Comparison of ENCODE assay signal across 16 mouse cellular contexts in the genomic region with DNA sequence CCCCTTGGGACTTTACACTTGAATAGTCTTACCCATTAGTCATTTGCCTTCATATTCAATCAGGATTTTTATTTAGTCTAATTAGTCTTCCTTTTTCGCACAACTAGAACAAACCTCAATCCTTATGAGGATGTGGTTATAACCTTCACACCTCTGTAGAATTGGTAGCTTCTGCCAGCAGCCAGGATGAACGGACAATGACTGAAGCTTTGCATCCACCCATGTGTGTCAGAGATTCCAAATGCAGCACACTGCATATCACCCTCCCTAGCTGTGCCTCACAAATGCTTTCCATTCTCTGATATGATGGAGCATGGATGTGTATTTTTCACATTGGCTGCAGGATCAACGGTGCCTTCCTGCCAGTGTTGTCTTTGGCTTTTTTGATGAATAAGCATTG.
A peak's percentile ranks its signal among the peaks of the same experiment; 100 is the strongest.
DNase-seq lines count a peak whose midpoint lies in the region; ATAC-seq lines count a peak whose summit lies in the region.
"Had no signal": no experiment of that assay in that cellular context is flagged by ENCODE, and none has a peak within 500 bp of the region (broad histone marks: within the 10 kb centered on the region; RNA-seq: fewer than 3 reads in every experiment).

No protein-coding gene starts in this region.

- H3K4me2 ChIP-seq in midbrain, embryonic 13.5 days (replicated peaks) = 0 out of 2 replicates have a peak overlapping the region, but pooled peaks have one; percentile 5
- H3K4me2 ChIP-seq in hindbrain, embryonic 12.5 days (replicated peaks) = no peak overlapping the region
- no peak overlapping the region for H3K4me2 ChIP-seq in midbrain, embryonic 15.5 days
- H3K4me2 ChIP-seq: embryonic facial prominence, embryonic 13.5 days; liver, embryonic 11.5 days had no signal

- no peak for DNase-seq in midbrain, embryonic 10.5 days (ENCODE audit: low spot score)
- no peak for DNase-seq in natural killer cell, adult 2 months (ENCODE audit: low spot score in 2 of 2)
- DNase-seq in left cerebral cortex, adult 11 months (ENCODE audit: low spot score) = no peak
- DNase-seq in lung, postnatal 14 days = no peak
- DNase-seq: adrenal gland, postnatal 10 days; cerebellum, postnatal 14 days; kidney, adult 11 months; lung, adult 18-20 months had no signal

- peaks cover 18% of the 10 kb centered on the region for H3K4me1 ChIP-seq in midbrain, embryonic 13.5 days (replicated peaks)
- H3K4me1 ChIP-seq in midbrain, embryonic 10.5 days = 0 out of 2 replicates have a peak, but pooled peaks cover 5% of the 10 kb centered on the region
- peaks cover 15% of the 10 kb centered on the region; the same call in 1 of the 2 replicates for H3K4me1 ChIP-seq in hindbrain, embryonic 12.5 days
- peaks cover 13% of the 10 kb centered on the region for H3K4me1 ChIP-seq in midbrain, embryonic 15.5 days
- H3K4me1 ChIP-seq: embryonic facial prominence, embryonic 13.5 days had no signal

- H3K27me3 ChIP-seq in midbrain, embryonic 13.5 days = no peaks in the 10 kb centered on the region
- H3K27me3 ChIP-seq in midbrain, embryonic 10.5 days (ENCODE audit: low read depth, poor library complexity, severe bottlenecking) = no peaks in the 10 kb centered on the region
- no peaks in the 10 kb centered on the region for H3K27me3 ChIP-seq in hindbrain, embryonic 12.5 days
- no peaks in the 10 kb centered on the region for H3K27me3 ChIP-seq in midbrain, embryonic 15.5 days (replicated peaks)
- H3K27me3 ChIP-seq: embryonic facial prominence, embryonic 13.5 days had no signal

- no peak overlapping the region for H3K4me3 ChIP-seq in midbrain, embryonic 13.5 days (replicated peaks)
- no peak overlapping the region for H3K4me3 ChIP-seq in midbrain, embryonic 10.5 days
- no peak overlapping the region for H3K4me3 ChIP-seq in hindbrain, embryonic 12.5 days
- H3K4me3 ChIP-seq in midbrain, embryonic 15.5 days = no peak overlapping the region
- H3K4me3 ChIP-seq: embryonic facial prominence, embryonic 13.5 days; layer of hippocampus, adult 2 months had no signal

- 65% methylated on average over 3 of the region's 3 CpGs for WGBS in midbrain, embryonic 13.5 days
- WGBS in midbrain, embryonic 10.5 days = 75% methylated on average over 3 of the region's 3 CpGs
- 65% methylated on average over 3 of the region's 3 CpGs for WGBS in hindbrain, embryonic 12.5 days
- WGBS in midbrain, embryonic 15.5 days = 59% methylated on average over 3 of the region's 3 CpGs

- H3K27ac ChIP-seq in midbrain, embryonic 13.5 days = peak overlapping the region; percentile 35; the same call in 1 of the 2 replicates
- H3K27ac ChIP-seq in midbrain, embryonic 10.5 days (replicated peaks) = no peak overlapping the region
- H3K27ac ChIP-seq in hindbrain, embryonic 12.5 days = peak overlapping the region; percentile 41; the same call in 1 of the 2 replicates
- H3K27ac ChIP-seq in midbrain, embryonic 15.5 days = peak overlapping the region; percentile 21; the same call in 1 of the 2 replicates
- H3K27ac ChIP-seq: embryonic facial prominence, embryonic 13.5 days; layer of hippocampus, adult 2 months; stomach, postnatal 0 days had no signal

- H3K9me3 ChIP-seq in midbrain, embryonic 13.5 days = no peaks in the 10 kb centered on the region
- H3K9me3 ChIP-seq in midbrain, embryonic 10.5 days (replicated peaks) = no peaks in the 10 kb centered on the region
- no peaks in the 10 kb centered on the region for H3K9me3 ChIP-seq in hindbrain, embryonic 12.5 days (replicated peaks)
- no peaks in the 10 kb centered on the region for H3K9me3 ChIP-seq in midbrain, embryonic 15.5 days
- H3K9me3 ChIP-seq: embryonic facial prominence, embryonic 13.5 days had no signal

- no peak overlapping the region for H3K9ac ChIP-seq in midbrain, embryonic 13.5 days (replicated peaks)
- H3K9ac ChIP-seq in hindbrain, embryonic 12.5 days = no peak overlapping the region
- H3K9ac ChIP-seq in midbrain, embryonic 15.5 days = no peak overlapping the region
- H3K9ac ChIP-seq: embryonic facial prominence, embryonic 13.5 days had no signal

- peak; percentile 46; the same call in 1 of the 2 replicates for ATAC-seq in midbrain, embryonic 13.5 days
- peak; percentile 29 for ATAC-seq in hindbrain, embryonic 12.5 days (ENCODE audit: low FRiP score)
- 0 out of 2 replicates have a peak, but pooled peaks have one; percentile 18 for ATAC-seq in midbrain, embryonic 15.5 days (replicated peaks)
- ATAC-seq: forebrain, embryonic 16.5 days had no signal

- no peaks in the 10 kb centered on the region for H3K36me3 ChIP-seq in midbrain, embryonic 13.5 days
- H3K36me3 ChIP-seq in midbrain, embryonic 10.5 days = 0 out of 2 replicates have a peak, but pooled peaks cover 2% of the 10 kb centered on the region
- H3K36me3 ChIP-seq in hindbrain, embryonic 12.5 days = no peaks in the 10 kb centered on the region
- no peaks in the 10 kb centered on the region for H3K36me3 ChIP-seq in midbrain, embryonic 15.5 days (replicated peaks)
